Mouse (Mus musculus) frontal cortex, postnatal 10 days (tissue): ENCODE results near the gene Kncn.

Experiments
- DNase-seq, 2 experiments: peaks; one replicate each; pipeline ENCODE4 v3.0.0; 2022; ENCODE audit warnings: low spot score in 2 of 2, mixed read lengths in 1 of 2

The Kncn gene

GRCm38 (mm10) chr4:115937061-115937976 lies 53.1 kb downstream of the Kncn start:
- no peak for DNase-seq

- DNase-seq, result peak in 1 of 2 experiments; percentile 33
These were observed 54.3 kb downstream of the Kncn start for GRCm38 (mm10) chr4:115938276-115939160.
